Mouse (Mus musculus) mouse trophoblast stem cell (cell line): ENCODE results near the gene Mrpl18.
"Not testable (repeated sequence)": the region's sequence is repeated elsewhere in the genome, so short reads cannot be mapped to it uniquely, and the experiment has no call there.

Experiments
- in situ Hi-C, 2 experiments: fragments of 300-500 bp; cut with MseI, MboI; formaldehyde crosslinking; loops; 2 replicates in 1 of 2; 3 replicates in 1 of 2; pipeline ENCODE4 v1.15.1; 2025

The Mrpl18 gene

GRCm38 (mm10) chr17:12915881-12916583 lies at the start of gene Mrpl18:
TSS of gene Mrpl18 (minus strand) at chr17:12916345.
- in situ Hi-C loops, result no loop called here

DNA sequence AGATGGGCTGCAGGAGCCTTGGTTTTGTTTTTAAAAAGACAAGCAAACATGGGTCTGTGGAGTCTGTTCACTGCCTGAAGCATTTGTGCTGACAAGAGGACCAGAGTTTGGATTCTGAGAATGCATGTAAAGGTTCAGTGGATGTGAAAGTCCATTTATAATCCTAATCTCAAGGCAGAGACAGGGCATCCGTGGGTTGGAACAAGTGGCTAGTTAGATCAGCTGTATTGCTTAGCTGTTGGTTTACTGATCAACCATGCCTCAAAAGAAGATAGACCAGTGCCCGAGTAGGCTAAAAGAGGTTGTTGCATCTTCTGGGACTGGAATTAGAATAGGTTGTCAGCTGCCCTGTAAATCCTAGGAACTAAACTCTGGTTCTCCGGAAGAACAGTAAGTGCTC lies 47.3 kb upstream of the Mrpl18 start:
- in situ Hi-C loops, result no loop called here

DNA sequence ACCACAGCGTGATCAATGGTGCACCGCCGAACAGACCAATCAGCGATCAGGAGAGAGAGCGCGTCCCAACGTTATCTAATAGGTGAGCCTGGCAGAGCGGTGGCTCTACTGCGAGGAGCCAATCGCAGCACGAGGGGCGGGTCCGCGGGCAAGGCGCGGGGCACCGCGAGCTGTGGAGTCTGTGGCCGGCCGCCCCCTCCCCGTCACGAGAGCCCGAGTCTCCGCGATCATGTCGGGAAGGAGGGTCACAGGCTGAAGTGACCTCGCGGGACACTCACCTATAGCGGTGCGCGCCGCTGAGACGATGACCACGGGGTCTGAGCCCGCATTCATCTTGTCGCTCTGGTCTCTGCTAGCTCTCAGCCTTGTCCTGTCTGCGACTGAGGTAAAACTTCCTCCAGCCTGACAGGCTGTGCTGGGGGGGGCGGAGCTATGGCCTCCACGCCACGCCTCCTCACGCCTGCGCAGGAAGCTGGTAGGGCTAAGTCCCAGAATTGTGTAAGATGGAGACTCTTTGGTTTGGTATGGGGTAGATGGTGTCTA lies 44.3 kb upstream of the Mrpl18 start, which contains the start of gene Acat2:
Acat2 (minus strand) TSS at position 417 of the 543 bp plus-strand sequence.
- in situ Hi-C loops, result no loop called here

DNA sequence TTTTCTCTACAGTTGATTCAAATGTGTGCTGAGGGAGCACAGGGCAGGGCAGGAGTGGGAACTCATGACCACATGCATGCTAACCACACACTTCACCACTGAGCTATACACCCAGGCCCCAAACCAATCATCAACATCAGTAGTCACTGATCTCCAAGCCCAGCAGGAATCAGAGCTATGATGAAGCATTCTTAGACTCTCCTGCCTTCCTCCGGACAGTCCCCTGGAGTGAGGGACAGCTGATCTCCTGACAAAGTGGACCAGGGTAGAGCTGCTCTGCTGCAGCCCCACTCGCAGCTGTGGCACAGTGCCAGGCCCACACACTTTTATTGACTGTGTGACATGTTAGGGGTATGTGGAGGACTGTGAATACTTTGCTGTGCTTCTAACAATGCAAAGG lies 43.2 kb upstream of the Mrpl18 start:
- in situ Hi-C loops, result not testable (repeated sequence)

GRCm38 (mm10) chr17:12956664-12957063 lies 40.5 kb upstream of the Mrpl18 start:
- in situ Hi-C loops, result no loop called here

GRCm38 (mm10) chr17:12949669-12950068 lies 33.5 kb upstream of the Mrpl18 start:
- in situ Hi-C loops, result no loop called here

DNA sequence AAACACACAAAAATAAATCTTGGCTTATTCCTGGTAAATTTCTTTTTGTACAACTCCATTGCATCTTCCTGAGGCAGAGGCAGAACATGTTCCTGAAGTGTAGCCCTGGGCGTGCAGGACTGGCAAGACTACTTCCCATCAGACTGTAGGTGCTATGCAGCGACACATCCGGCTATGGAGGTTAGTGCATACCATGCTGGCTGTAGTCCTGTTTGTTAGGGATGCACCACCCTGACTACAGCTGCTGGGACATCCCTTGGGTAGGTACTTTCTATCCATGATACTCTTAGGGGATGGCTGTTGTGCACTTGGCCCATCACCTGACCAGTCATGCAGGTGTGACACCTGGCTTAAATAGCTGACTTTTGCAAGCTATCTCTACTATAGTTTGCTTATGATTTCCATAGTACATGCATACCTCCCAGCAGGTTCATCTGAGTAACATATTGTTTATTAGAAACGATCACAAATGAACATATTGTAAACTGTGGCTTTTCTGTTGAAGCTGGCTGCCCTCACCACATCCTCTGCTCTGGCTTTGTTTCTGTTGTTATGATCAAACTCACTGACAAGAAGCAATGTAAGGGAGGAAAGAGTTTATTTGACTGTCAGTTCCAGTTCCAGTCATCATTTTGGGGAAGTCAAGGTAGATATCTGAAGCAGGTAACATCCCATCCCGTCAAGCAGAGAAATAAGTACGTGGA lies 26.5 kb upstream of the Mrpl18 start:
- in situ Hi-C loops, result no loop called here

- in situ Hi-C loops, result no loop called here
Observed at GRCm38 (mm10) chr17:12941543-12942260, 25.6 kb upstream of the Mrpl18 start.

DNA sequence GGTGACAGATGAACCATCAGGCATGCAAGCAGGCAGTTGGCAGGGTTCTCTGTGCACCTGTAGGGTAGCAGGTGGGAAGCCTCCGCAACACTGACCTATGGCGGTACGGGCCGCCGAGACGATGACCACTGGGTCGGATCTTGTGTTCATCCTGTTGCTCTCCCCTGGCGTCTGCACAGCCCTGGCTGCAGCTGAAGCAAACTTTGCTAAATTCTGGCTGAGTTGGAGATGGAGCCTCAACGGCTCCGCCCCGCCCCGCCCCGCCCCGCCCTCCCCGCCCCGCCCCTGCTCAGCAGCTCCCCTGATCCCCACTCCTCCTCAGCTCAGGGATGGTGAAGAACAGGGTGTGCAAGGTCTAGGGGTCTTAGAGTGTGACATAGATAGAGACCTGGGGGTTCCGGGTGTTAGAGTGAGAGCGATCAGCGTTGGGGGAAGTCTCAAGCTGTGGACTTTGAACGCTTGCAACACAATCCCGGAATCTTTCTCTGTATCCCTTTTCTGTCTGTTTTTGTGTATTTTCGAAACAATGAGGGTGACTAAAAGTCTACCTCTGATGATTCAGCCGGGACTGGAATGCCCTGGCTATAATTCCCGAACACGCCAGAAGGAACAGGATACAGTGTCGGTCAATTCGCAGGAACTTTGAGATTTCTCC lies 24.1 kb upstream of the Mrpl18 start, which contains the start of gene Acat3:
Acat3 (minus strand) TSS at position 450 of the 655 bp plus-strand sequence.
- in situ Hi-C loops, result no loop called here

DNA sequence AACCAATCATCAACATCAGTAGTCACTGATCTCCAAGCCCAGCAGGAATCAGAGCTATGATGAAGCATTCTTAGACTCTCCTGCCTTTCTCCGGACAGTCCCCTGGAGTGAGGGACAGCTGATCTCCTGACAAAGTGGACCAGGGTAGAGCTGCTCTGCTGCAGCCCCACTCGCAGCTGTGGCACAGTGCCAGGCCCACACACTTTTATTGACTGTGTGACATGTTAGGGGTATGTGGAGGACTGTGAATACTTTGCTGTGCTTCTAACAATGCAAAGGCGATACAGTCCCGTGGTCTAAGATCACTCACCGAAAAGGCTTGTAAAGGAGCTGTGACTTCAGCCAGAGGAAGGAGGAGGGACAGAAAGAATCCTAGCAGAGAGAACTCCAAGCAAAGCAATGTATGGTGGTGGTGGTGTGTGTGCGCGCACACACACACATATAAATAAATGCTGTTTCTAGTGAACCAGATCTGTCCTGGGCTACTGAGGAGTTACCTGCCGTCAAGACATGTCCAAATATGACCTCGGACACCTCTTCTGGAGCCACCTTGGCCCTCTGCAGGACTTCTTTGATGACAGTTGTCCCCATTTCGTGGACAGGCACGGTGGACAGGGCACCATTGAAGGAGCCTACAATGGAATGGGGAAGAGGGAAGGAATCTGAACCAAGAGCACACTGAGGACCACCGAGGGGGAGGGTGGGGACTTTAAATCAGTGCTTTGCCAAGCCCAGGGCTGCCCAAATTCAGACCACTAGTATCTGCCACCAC lies 23.4 kb upstream of the Mrpl18 start:
- in situ Hi-C loops, result not testable (repeated sequence)

DNA sequence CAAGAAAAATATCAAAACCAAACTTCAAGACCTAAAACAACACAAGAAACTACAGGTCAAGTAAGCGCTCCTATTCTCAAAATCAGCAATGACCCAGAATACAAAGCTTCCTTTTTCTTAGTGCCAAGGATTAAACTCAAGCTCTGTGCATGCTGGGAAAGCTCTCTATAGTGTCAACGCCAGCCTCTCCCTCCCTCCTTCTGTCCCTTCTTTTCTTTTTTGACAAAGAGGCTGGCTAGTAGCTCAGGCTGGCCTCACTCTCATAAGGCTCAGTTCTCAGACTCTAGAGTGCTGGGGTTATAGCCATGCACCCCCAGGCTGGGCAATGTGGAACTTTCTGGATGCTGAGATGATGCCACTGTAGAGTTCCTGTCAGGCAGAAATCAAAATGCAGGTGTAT lies 21.9 kb upstream of the Mrpl18 start:
- in situ Hi-C loops, result no loop called here

GRCm38 (mm10) chr17:12937412-12937970 lies 21.3 kb upstream of the Mrpl18 start:
- in situ Hi-C loops, result no loop called here

- in situ Hi-C loops, result no loop called here
Observed at GRCm38 (mm10) chr17:12935719-12936118, 19.6 kb upstream of the Mrpl18 start.

GRCm38 (mm10) chr17:12931576-12931975 lies 15.4 kb upstream of the Mrpl18 start:
- in situ Hi-C loops, result not testable (repeated sequence)

DNA sequence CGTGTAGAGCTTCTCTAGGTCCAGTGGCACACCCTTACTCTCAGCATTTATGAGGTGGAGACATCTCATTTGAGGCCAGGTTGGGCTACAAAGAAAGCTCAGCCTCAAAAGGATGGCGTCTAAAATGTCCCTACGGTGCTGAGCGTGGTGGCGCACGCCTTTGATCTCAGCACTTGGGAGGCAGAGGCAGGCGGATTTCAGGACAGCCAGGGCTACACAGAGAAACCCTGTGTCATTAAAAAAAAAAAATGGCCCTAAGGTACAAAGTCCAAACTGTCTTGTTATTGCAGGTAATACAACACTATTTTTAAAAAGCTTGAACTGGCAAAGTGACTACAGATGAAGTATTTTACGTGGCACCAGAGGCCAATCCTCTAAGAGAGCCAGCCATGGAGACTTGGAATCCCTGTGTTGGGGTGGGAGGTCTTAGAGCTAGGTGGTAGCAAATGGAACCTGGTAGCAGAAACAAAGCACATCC lies 9.6 kb upstream of the Mrpl18 start:
- in situ Hi-C loops, result no loop called here

DNA sequence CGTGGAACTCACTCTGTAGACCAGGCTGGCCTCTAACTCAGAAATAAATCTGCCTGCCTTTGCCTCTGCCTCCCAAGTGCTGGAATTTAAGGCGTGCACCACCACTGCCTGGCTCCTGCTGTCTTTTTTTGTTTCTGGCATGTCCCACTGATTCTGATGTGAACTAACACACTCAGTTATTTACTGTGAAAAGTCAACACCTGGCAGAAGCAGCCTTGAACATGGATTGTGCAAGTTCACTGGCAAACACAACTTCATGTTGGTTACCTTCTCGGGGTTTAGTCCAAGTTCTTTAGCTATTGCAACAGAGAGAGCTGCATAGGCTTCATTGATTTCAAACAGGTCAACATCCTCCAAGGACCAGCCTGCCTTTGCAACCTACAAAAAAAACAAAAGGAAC lies 8.9 kb upstream of the Mrpl18 start:
- in situ Hi-C loops, result no loop called here

DNA sequence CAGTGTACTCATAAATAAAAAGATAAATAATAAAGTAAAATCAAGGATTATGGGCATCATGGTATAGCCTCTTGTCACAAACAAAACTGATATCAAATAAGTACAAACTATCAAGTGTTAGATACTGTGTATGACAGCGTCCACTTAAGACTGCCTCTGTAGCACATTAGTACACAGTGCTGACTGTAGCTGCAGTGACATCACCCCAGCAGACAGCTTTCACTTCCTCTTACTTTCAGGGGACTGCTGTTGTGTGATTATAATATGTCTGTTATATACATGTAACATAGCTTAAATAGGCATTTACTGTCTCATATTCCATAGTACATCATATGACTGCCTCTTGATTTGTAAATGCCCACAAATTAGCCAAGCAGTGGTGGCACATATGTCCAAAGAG lies 4.9 kb upstream of the Mrpl18 start:
- in situ Hi-C loops, result no loop called here

- in situ Hi-C loops, result no loop called here
Observed at GRCm38 (mm10) chr17:12916588-12917380, 639 bp upstream of the Mrpl18 start.

- in situ Hi-C loops, result no loop called here
Observed at GRCm38 (mm10) chr17:12915488-12915880, 661 bp downstream of the Mrpl18 start, which contains the start of gene Tcp1. TSS of gene Tcp1 (plus strand) at chr17:12915701.
